Mouse (Mus musculus) heart, adult 8-10 months (tissue): ENCODE measurements around the gene AC124108.1. TPM values are rescaled to one million over a fixed set of nuclear protein-coding genes. Genes with fewer than 3 reads are reported as not detected.
"Not testable (repeated sequence)": the region's sequence is repeated elsewhere in the genome, so short reads cannot be mapped to it uniquely, and the experiment has no call there.

Experiments
- DNase-seq: peaks from one replicate; pipeline ENCODE4 v3.0.0; 2022; ENCODE audit warnings: low spot score
- total RNA-seq, 4 experiments: library from RNA; stranded (reverse); gene quantifications; 2 replicates each; pipeline ENCODE4 v1.2.4; 2022

Gene AC124108.1
- under 1 TPM in 1 of 4 experiments, not detected in 3; 0.09 TPM for total RNA-seq

DNA sequence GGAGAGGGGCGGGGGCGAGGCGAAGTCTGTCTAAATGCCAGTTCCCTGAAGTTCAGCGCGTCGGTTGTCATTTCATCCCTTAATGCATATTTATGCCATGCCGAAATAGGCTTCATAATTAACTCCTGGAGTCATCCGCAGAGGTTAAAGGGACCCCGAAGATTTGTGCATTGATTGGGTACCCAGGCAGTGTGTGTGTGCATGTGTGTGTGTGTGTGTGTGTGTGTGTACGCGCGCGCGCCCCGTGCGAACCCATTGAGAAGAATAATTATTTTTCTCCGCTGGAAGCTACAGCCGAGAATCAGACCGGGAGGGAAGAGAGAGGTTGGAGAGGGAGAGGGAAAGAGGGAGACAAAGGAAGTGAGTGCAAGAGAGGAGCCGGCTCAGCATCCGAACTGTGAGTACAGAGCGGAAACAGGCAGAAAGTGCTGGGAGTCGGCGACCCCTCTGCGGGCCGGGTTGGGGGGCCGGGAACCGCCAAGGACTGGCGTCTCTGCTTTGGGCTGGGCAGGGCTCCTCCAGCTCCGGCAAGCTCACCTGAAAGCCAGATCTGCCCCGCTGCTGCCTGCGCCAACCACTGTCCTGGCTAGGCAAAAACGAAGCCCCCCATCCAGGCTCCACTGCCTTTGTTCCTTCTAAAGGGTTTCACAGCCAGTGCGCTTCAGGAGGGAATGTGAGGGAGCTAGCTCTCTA, at the start of gene AC124108.1, which contains the start of gene Lemd1:
TSS of gene AC124108.1 (plus strand) at position 365 of the 693 bp plus-strand sequence.
TSS of gene Lemd1 (plus strand) at position 339 of the 693 bp plus-strand sequence.
- DNase-seq: no peak

DNA sequence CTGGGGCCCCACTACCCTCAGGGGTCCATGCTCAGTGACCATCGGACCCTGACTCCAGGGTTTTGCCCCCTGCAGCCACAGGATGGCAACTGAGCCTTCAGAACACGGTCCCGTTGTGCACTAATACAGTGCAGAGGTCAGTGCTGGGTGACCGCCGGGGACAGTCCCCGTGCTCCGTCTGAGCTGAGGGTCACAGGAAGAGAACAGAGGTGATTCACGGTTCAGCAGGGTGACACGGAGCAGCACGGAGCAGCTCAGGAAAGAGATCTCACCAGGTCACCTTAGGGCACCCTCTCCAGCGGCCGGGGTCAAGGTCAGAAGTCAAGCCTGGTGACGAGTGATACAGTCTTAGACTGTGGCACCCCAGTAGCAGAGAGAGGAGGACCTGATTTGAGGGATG, 49.5 kb upstream of the AC124108.1 start:
- no peak for DNase-seq

DNA sequence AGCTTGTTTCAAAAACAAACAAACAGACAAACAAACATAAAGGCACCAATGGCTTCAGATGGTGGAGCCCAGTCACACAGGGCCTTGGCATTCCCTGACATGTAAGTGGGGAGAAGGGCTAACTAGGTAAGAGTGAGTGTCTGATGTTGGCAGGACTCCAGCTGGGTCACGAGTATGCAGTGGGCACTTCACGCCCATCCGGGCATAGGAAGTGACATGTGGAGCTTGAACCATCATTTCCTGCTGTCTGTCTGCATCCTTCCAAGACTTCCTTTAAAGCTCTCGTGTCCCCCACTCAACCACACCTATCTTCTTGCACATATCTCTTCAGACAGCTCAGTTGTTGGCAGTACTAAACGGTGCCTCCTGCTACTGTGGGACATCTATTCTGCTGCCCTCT, 48.2 kb upstream of the AC124108.1 start:
- DNase-seq: no peak

DNA sequence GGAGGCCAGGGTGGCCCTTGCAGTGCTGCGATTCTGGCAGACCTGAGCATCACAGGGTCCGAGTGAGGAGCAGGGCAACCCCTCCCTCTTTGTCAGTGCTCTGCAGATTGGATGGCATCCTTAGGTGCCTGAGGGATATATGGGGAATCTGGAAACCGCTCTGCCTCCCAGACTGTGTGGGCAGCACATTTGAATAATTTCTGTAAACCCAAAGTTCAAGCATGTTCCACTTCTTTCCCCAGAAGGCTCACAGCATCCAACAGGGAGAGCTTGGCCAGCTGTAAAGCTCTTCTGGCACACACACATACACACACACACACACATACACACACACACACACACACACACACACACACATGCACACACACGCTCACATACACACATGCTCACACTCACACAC, 47.5 kb upstream of the AC124108.1 start:
- no peak for DNase-seq

DNA sequence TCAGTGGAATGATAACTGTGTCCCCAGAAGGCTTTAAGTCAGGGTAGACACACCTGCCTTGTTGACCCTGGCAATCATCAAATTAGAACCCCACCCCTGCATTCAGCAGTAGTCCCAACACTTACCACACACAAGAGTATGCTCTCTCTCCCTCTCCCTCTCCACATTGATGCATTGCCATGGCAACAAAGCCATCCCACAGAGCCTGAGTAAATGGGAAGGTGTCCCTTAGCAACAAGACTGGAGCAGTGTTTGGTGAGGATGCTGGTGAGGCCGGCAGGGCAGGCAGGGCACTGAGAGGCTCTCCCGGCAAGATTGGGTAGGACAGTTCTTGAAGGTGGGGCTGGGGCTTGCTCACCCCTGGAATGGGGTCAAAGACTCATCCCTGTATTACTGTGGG, 47.0 kb upstream of the AC124108.1 start:
- DNase-seq: no peak

DNA sequence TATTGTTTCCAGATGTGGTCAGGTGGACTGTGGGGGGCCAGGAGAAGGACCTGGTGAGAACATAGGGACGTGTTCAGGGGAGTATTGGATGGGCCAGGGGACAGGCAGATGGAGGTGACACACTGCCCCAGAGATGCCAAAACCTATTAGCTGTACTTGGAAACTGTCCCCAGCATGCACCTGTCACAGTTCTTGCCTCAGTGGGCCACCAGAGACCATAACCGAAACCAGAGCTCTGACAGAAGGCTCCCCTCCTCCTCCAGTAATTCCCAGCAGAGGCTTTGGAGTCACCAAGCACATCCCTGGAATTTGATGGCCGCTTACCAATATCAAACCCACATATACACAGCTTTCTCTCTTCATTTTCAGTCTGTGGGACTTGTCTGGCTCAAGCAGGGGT, 46.4 kb upstream of the AC124108.1 start:
- no peak for DNase-seq

DNA sequence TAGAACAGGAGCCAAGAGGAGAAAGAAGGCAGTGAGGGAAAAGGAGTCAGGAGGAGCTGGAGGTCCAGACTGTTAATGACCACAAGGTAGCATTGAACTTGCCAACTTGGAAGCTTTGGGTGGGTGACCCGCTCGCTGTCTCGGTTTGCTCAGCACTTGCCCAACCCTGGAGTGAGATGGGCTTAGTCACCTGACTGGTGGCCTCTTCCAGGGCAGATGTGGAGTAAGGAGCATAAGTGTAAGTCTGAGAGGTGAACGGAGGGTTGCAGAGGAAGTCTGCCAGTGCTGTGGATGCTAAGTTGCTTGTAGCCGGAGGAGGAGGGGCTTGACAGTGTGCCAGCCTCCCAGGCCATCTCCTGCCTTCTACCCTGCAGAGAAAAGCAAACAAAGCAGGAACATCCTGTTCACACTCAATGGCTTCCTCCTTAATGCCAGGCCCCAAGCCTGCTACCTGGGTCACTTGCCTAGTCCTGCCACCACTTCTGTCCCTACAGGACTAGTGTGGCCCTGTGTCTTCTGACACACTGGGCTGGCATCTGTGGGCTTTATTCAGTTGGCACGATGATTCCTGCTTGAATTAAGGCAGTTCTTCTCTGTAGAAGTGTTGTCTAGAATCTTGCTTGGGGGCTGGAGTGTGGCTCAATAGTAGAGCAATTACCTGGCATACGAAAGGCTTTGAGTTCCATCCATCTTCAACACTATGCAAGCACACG, 45.1 kb upstream of the AC124108.1 start:
- no peak for DNase-seq

DNA sequence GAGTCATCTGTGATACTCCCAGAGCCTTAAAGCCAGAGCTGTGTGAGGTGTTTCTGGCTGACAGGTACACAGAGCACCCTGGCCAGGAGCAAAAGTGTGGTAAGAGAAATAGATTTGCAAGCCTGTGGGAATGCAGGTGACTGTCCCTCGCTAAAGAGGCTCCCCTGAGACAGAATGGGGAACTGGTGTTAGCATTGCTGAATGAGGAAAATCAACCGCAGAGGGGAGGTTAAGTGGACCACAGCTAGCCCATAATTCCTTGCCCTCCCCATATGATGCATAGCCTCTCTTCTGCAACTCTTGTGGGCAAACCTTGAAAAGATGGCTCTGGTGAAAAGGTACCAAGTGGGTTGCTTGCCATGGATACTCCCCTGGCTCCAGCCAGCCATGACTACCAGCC, 41.8 kb upstream of the AC124108.1 start:
- no peak for DNase-seq

DNA sequence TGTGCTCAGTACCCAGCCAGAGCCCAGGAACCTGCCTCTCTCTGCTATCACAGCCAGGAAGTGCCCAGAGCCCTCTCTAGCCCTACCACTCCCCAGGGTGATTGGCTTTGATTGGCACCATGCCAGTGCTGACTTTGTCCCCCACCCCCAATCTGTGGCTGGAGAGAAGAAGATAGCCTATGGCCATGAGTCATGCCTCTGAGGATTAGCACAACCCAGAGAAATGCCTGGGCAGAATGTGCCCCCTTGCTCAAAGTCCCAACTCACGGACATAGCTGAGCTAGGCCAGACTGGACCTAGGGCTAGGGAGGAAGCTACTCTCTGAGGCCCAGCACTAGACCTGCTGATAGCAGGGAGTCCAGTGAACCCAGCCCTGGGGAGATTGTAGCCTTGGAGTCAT, 41.1 kb upstream of the AC124108.1 start:
- no peak for DNase-seq

DNA sequence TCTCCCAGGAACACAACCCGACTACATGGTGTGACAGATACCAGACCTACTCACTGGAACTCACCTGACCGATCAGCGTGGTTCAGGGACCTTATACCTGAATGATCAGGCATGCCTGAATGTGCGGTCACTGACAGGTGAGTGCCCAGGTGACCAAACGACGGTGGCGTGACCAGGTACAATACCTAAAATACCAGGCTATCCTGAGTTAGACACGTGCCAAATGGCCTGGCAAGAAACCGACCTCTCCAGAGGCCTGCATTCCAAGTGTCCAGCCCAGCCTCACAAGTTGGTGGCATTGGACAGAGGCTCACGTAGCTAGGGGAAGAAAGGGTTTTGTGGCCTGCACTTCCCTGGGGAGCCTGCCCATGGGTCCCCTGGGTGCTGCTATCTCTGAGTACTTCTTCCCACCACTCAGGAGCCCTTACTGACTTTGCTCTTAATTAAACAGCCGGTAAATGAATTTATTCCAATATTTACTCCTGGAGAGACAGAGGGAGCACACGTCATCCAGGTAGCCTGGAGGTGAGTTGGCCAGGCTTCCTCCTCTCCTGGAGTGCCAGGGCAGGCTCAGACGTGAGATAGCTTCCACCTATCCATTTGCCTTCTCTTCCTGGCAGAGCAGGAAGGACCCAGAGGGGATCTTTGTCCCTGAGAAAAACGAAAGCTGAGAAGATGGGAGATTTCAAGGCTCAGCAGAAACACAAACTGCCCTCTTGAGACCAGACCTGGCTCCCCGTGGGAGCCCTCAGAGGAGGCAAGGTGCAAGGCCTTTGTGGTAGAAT, 40.2 kb upstream of the AC124108.1 start:
- no peak for DNase-seq

DNA sequence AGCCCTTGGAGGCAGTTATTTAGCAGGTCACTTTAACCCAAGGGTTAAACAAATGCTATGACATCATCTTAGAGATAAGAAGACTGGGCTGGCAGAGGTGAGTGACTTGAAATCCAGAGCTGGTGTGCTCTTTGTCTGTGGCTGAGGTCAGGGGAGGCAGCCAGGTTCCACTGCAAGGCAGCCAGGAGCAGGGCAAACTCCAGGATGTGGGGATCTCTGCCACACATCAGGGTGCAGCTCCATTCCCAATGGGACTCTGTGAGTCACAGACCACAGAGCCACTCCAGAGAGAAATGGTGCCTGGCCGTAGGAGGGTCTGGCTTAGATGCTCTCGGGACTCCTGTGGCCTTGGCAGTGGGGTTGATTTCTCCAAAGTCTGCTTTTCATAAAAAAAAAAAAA, 39.3 kb upstream of the AC124108.1 start:
- no peak for DNase-seq

DNA sequence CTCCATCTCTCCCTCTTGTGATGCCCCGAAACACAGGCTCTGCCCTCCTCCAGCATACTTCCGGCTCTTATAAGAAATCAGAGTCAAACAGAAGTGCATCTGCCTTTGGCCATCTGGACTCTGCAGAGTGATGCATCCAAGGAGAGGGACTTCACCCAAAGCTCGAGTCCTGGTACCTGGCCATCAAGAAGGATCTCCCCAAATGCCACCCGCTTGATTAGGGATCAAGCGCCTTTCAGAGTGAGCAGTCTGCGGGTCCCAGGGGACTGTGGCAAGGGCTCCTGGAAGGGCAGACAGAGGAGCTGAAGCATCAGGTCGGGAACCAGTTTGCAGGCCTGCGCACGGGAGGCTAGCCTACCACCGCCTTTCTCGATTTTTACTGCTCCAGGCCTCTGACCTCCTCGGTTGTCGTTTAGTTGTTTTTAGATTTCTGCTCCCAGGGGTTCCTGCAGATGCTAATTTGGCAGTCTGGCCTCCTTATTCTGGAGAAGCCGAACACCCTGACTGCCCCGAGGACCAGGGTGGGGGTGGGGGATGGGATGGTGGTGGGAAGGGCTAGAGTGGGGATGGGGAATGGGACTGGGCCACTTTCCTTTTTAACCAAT, 38.1 kb upstream of the AC124108.1 start:
- no peak for DNase-seq

DNA sequence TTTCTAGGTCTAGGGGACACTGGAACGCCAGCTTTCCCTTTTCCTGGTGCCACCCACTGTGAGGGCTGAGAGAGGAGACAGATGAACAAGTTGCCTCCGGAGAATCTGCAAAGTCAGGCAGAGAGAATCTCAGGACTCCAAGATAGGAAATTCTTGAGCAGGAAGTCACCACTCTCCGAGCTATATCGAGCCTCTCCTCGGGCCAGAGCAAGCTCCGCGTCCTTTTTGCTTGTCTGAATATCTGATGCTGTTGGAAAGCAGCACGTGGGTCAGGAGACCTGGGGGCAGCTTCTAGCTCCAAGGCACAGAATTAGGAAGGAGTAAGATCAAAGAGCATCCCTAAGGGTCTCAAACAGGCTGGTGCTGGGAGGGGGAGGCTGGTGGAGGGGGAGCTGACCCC, 37.6 kb upstream of the AC124108.1 start:
- no peak for DNase-seq

DNA sequence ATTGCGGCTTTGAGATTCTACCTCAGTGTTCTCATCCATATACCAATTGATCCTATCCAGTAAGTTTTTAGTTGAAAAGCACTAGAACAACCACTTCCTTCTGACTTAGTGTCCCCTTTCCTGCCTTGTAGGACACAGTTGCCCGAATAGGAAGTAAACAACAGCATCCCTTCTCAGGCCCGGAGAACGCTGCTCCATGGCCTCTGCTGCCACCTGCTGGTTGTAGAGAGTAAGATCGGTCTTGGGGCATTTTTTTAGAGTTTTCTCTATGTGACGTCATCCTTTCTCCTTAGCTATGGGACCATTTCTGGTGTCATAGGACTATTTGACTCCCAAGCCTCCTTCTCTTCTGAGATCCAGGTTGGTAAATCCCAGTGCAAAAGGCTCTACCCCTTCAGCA, 35.5 kb upstream of the AC124108.1 start:
- DNase-seq: peak; percentile 80

DNA sequence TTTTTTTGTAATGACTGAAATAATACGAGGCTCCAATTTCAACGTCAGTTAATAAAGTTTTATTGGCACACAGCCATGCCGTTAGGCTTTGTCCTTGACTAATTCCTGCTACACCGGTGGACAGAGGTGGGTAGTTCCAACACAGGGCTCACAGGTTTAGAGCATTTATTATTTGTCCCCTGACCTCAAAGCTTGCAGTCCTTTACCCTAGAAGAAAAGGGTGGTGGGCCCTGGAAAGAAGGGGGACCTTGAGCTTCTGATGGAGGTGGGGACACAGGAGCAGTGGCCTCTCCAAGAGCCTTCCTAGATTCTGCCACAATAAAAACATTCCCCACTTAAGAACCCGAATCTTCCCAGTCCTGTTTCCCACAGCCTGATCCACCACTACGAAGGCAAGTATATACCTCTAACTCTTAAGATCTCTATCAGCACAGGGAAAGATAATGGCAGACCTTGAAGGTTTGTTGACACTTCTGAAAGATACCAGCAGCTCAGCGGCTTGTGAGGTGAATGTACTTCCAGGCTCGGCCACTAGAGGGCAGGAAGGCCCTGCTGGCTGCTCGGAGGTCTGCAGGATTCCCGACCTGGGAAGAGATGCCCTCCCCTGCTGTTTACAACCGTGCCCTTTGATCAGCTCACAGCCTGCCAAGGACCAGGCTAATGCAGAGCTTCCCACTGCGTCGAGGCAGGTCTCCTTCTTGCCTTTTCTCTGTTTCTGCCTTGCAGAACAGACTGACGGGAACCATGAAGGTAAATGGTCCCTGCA, 34.1 kb upstream of the AC124108.1 start:
- DNase-seq: peak; percentile 76

DNA sequence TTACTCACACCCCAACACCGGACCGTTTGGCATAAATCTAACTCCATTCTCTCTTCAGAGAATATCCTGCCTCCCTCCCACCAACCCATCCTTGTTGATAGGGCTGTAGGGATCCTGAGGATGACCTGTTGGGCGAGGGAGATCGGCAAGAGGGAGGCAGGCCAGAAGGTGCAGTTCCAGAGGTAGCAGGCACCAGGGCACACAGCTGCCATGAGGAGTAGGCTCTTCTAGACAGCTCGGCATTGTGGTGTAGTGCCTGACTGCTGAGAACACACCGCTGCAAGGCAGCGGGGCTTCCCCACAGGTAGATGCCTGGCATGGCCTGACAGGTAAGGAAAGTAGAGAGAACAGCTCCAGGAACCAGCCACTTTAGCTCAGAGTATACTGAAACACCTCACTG, 33.4 kb upstream of the AC124108.1 start:
- no peak for DNase-seq

DNA sequence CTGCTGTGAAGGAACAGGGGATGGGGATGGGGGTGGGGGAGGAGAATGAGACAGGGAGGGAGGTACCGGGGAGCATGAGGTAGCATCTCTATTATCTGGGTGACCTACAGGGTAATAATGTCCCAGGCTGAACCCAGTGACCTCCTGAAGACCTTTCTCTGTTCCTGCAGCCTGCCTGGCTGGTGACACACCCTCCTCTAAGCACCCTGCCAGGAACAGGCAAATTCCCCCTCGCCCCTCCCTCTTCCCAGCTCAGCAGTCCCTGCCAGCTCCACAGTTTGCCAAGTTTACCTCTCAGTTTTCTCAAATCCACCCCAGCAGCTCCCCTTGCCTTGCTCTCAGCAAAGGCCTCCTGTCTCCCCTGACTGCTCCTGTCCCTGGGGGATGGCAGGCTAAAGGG, 32.5 kb upstream of the AC124108.1 start:
- no peak for DNase-seq

DNA sequence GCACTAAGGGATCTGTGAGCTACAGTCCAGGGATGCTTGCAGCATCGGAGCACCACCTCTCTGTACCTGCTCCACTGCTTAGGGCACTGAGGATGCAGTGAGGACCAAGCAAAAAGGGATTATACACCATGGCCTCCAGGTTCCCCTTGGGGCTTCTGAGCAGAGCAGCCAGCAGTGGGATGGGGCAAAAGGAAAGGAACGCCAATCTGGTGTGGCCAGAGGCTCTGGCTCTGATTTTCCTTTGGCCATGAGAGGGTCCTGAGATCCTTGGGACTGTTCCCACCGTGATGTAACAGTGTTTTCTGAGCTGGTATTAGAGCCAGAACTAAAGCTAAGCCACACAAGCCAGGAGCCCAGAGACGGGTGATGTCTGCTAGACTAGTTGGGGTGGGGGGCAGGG, 31.6 kb upstream of the AC124108.1 start:
- no peak for DNase-seq

DNA sequence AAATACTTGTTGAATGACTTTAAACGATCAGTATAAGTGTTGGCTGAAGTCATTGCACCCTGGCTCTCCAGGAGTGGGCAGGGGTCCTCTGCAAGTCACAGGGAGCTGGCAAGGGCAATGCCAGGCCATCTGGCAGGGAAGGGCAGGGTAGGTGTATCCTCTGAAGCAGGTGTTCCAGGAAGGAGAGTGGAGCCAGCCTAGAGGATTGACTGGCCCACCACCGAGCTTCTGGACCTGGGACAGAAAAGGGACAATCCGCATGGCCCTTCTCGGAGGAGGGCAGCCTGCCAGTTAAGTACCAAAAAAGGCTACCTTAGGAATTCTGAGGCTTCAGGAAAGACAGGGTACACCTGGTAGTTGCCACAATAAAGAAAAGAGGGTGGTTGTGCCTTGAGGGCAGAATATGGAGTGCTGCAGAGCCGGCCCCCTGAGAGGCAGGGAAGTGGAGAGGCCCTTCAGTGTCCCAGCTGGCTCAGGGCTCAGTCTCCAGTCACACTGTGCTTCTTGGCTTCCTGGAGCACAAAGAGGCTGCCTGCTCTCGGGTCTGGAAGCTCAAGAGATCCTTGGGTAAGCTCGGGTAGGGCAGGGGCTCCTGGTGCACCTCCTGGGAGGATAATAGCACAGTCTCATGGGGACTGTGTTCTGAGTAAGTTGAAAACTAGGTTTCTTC, 29.9 kb upstream of the AC124108.1 start:
- DNase-seq: no peak

DNA sequence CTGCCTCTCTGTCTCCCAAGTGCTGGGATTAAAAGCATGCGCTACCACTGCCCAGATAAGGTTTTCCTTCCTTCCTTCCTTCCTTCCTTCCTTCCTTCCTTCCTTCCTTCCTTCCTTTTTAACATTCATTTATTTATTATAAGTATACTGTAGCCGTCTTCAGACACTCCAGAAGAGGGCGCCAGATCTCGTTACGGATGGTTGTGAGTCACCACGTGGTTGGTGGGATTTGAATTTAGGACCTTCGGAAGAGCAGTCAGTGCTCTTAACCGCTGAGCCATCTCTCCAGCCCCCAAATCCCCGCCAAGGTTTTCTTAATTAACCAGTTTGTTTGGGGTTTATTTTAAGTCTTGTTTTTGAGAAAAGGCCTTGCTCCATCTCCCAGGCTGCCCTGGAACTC, 28.6 kb upstream of the AC124108.1 start:
- not testable (repeated sequence) for DNase-seq
